Mouse (Mus musculus): ENCODE measurements around the gene Gal3st2c. TPM values are rescaled to one million over a fixed set of nuclear protein-coding genes. Genes with fewer than 3 reads are reported as not detected.
"Not testable (repeated sequence)": the region's sequence is repeated elsewhere in the genome, so short reads cannot be mapped to it uniquely, and the experiment has no call there.

Gal3st2c gene
- polyA plus RNA-seq, 1 experiment from 2014 or later, result not detected

GRCm38 (mm10) chr1:94005954-94006506 lies 15.7 kb downstream of the Gal3st2c start:
- ATAC-seq (ENCODE audit: insufficient number of reproducible peaks, insufficient read depth, low FRiP score, low TSS enrichment, low read depth); H3K4me1 ChIP-seq; H3K27ac ChIP-seq; H3K27me3 ChIP-seq; H3K4me3 ChIP-seq; H3K4me2 ChIP-seq; H3K9ac ChIP-seq; H3K36me3 ChIP-seq; H3K9me3 ChIP-seq: not testable (repeated sequence)
- WGBS, result 77% methylated on average over 2 of the region's 2 CpGs

GRCm38 (mm10) chr1:94008826-94009225 lies 18.5 kb downstream of the Gal3st2c start:
- not testable (repeated sequence) for H3K9me3 ChIP-seq; H3K27ac ChIP-seq; H3K4me1 ChIP-seq; ATAC-seq (ENCODE audit: insufficient number of reproducible peaks, insufficient read depth, low FRiP score, low TSS enrichment, low read depth); H3K27me3 ChIP-seq; H3K4me3 ChIP-seq; H3K9ac ChIP-seq; H3K36me3 ChIP-seq; H3K4me2 ChIP-seq
- WGBS, result 55% methylated on average over 16 of the region's 19 CpGs

GRCm38 (mm10) chr1:94011643-94012042 lies 21.3 kb downstream of the Gal3st2c start:
- 60% methylated on average over 3 of the region's 3 CpGs for WGBS
- H3K9me3 ChIP-seq, result no peaks in the 10 kb centered on the region
- no peak overlapping the region for H3K9ac ChIP-seq
- no peaks in the 10 kb centered on the region for H3K36me3 ChIP-seq
- H3K4me3 ChIP-seq, result no peak overlapping the region
- no peak overlapping the region for H3K27ac ChIP-seq
- H3K4me2 ChIP-seq, result no peak overlapping the region
- no peak for ATAC-seq (ENCODE audit: insufficient number of reproducible peaks, insufficient read depth, low FRiP score, low TSS enrichment, low read depth)
- no peaks in the 10 kb centered on the region for H3K4me1 ChIP-seq
- no peaks in the 10 kb centered on the region for H3K27me3 ChIP-seq

- 87% methylated on average over 6 of the region's 6 CpGs for WGBS
- Histone ChIP-seq H3K4me2 (no peak within 1 kb of the TSS), H3K36me3 (no peaks in the 10 kb centered on the region), H3K27me3 (no peaks in the 10 kb centered on the region), H3K4me1 (no peaks in the 10 kb centered on the region), H3K9ac (no peak within 1 kb of the TSS), H3K27ac (no peak within 1 kb of the TSS), H3K9me3 (no peaks in the 10 kb centered on the region), H3K4me3 (no peak within 1 kb of the TSS)
- ATAC-seq (ENCODE audit: insufficient number of reproducible peaks, insufficient read depth, low FRiP score, low TSS enrichment, low read depth), result no peak
These were observed 29.8 kb downstream of the Gal3st2c start, which contains the start of gene Neu4 for GRCm38 (mm10) chr1:94020151-94020550. TSS of gene Neu4 (plus strand) at chr1:94020451.

GRCm38 (mm10) chr1:94027506-94028108 lies 37.3 kb downstream of the Gal3st2c start:
- no peak for ATAC-seq (ENCODE audit: insufficient number of reproducible peaks, insufficient read depth, low FRiP score, low TSS enrichment, low read depth)
- Histone ChIP-seq H3K9ac (no peak overlapping the region), H3K4me1 (no peaks in the 10 kb centered on the region), H3K27me3 (no peaks in the 10 kb centered on the region), H3K4me3 (no peak overlapping the region), H3K27ac (no peak overlapping the region), H3K4me2 (no peak overlapping the region), H3K36me3 (no peaks in the 10 kb centered on the region), H3K9me3 (no peaks in the 10 kb centered on the region)
- WGBS, result 84% methylated on average over 12 of the region's 12 CpGs

GRCm38 (mm10) chr1:94028741-94029140 lies 38.4 kb downstream of the Gal3st2c start:
- ATAC-seq (ENCODE audit: insufficient number of reproducible peaks, insufficient read depth, low FRiP score, low TSS enrichment, low read depth), result no peak

GRCm38 (mm10) chr1:94033075-94033602 lies 42.8 kb downstream of the Gal3st2c start:
- Histone ChIP-seq H3K4me1 (peaks cover 5% of the 10 kb centered on the region), H3K27ac (no peak overlapping the region), H3K27me3 (no peaks in the 10 kb centered on the region), H3K4me3 (no peak overlapping the region), H3K9me3 (no peaks in the 10 kb centered on the region), H3K9ac (no peak overlapping the region), H3K36me3 (no peaks in the 10 kb centered on the region), H3K4me2 (no peak overlapping the region)
- no peak for ATAC-seq (ENCODE audit: insufficient number of reproducible peaks, insufficient read depth, low FRiP score, low TSS enrichment, low read depth)
- 94% methylated on average over 2 of the region's 2 CpGs for WGBS

More at GRCm38 (mm10) chr1:94028741-94029140, 38.4 kb downstream of the Gal3st2c start:
- WGBS, result 98% methylated on average over 2 of the region's 2 CpGs
- H3K36me3 ChIP-seq, result no peaks in the 10 kb centered on the region
- H3K27ac ChIP-seq, result no peak overlapping the region
- H3K4me1 ChIP-seq, result no peaks in the 10 kb centered on the region
- H3K27me3 ChIP-seq, result no peaks in the 10 kb centered on the region
- H3K4me3 ChIP-seq, result no peak overlapping the region
- no peak overlapping the region for H3K9ac ChIP-seq
- no peak overlapping the region for H3K4me2 ChIP-seq
- H3K9me3 ChIP-seq, result no peaks in the 10 kb centered on the region

- H3K4me2 ChIP-seq, result peak overlapping the region; percentile 85
- H3K27me3 ChIP-seq, result no peaks in the 10 kb centered on the region
- peak overlapping the region; percentile 82 for H3K27ac ChIP-seq
- H3K36me3 ChIP-seq, result no peaks in the 10 kb centered on the region
- ATAC-seq (ENCODE audit: insufficient number of reproducible peaks, insufficient read depth, low FRiP score, low TSS enrichment, low read depth), result peak; percentile 77; the same call in 1 of the 2 replicates
- peaks cover 5% of the 10 kb centered on the region for H3K4me1 ChIP-seq
- H3K4me3 ChIP-seq, result peak overlapping the region; percentile 46
- peak overlapping the region; percentile 66 for H3K9ac ChIP-seq
- no peaks in the 10 kb centered on the region for H3K9me3 ChIP-seq
- WGBS, result under 1% methylated on average over 25 of the region's 25 CpGs
These were observed 44.9 kb downstream of the Gal3st2c start for GRCm38 (mm10) chr1:94034984-94035743.

- WGBS, result 84% methylated on average over 2 of the region's 2 CpGs
- Histone ChIP-seq H3K9me3 (no peaks in the 10 kb centered on the region), H3K27ac (no peak overlapping the region), H3K4me2 (no peak overlapping the region), H3K36me3 (no peaks in the 10 kb centered on the region), H3K4me3 (no peak overlapping the region), H3K4me1 (peaks cover 5% of the 10 kb centered on the region), H3K9ac (no peak overlapping the region), H3K27me3 (no peaks in the 10 kb centered on the region)
- no peak for ATAC-seq (ENCODE audit: insufficient number of reproducible peaks, insufficient read depth, low FRiP score, low TSS enrichment, low read depth)
These were observed 50.1 kb downstream of the Gal3st2c start for GRCm38 (mm10) chr1:94040391-94040790.

GRCm38 (mm10) chr1:94045559-94045958 lies 55.2 kb downstream of the Gal3st2c start:
- WGBS, result 73% methylated on average over 3 of the region's 3 CpGs
- Histone ChIP-seq H3K27ac (no peak overlapping the region), H3K4me3 (no peak overlapping the region), H3K36me3 (no peaks in the 10 kb centered on the region), H3K4me2 (no peak overlapping the region), H3K9me3 (no peaks in the 10 kb centered on the region), H3K4me1 (no peaks in the 10 kb centered on the region), H3K9ac (no peak overlapping the region), H3K27me3 (no peaks in the 10 kb centered on the region)
- no peak for ATAC-seq (ENCODE audit: insufficient number of reproducible peaks, insufficient read depth, low FRiP score, low TSS enrichment, low read depth)

GRCm38 (mm10) chr1:94046544-94046943 lies 56.2 kb downstream of the Gal3st2c start:
- H3K4me3 ChIP-seq, result no peak overlapping the region
- 79% methylated on average over 4 of the region's 4 CpGs for WGBS
- no peak overlapping the region for H3K4me2 ChIP-seq
- H3K27ac ChIP-seq, result no peak overlapping the region
- no peaks in the 10 kb centered on the region for H3K9me3 ChIP-seq
- H3K27me3 ChIP-seq, result no peaks in the 10 kb centered on the region
- H3K9ac ChIP-seq, result no peak overlapping the region
- no peaks in the 10 kb centered on the region for H3K36me3 ChIP-seq
- ATAC-seq (ENCODE audit: insufficient number of reproducible peaks, insufficient read depth, low FRiP score, low TSS enrichment, low read depth), result no peak
- H3K4me1 ChIP-seq, result no peaks in the 10 kb centered on the region

Measured in embryonic facial prominence, embryonic 13.5 days (tissue).